Mouse (Mus musculus) heart, postnatal 0 days (tissue): ENCODE results near the gene Clic4. TPM values are rescaled to one million over a fixed set of nuclear protein-coding genes. Genes with fewer than 3 reads are reported as not detected.

Source experiments
- ATAC-seq: fragments of 200-750 bp; cut with Nextera tagmentation; 2 replicates; pipeline ENCODE4 v1.8.0; 2017; ENCODE audit warnings: low read depth, moderate number of reproducible peaks, moderate library complexity; ENCODE audit not compliant: insufficient read depth
- DNase-seq: peaks from one replicate; pipeline ENCODE4 v3.0.0-alpha.2; 2016; ENCODE audit warnings: low spot score
- H3K27ac ChIP-seq: fragments of 300-500 bp; sonication (generic); 2 replicates; pipeline ENCODE4 v1.5.1; 2014; ENCODE audit warnings: low read depth, mild to moderate bottlenecking
- H3K27me3 ChIP-seq: fragments of 300-500 bp; sonication (generic); 2 replicates; pipeline ENCODE4 v1.6.1; 2014; ENCODE audit warnings: low read length, mixed read lengths; ENCODE audit not compliant: control insufficient read depth, insufficient read depth
- H3K36me3 ChIP-seq: fragments of 300-500 bp; sonication (generic); replicated peaks from 2 replicates; pipeline ENCODE4 v1.6.1; 2014; ENCODE audit warnings: low read length, mixed read lengths; ENCODE audit not compliant: control insufficient read depth, insufficient read depth
- H3K4me1 ChIP-seq: fragments of 300-500 bp; sonication (generic); 2 replicates; pipeline ENCODE4 v1.6.1; 2014; ENCODE audit warnings: antibody characterized with exemption; ENCODE audit not compliant: control insufficient read depth, insufficient read depth
- H3K4me2 ChIP-seq: fragments of 300-500 bp; sonication (generic); 2 replicates; pipeline ENCODE4 v1.6.1; 2014; ENCODE audit warnings: low read depth, mild to moderate bottlenecking, low read length, moderate library complexity
- H3K4me3 ChIP-seq: fragments of 300-500 bp; sonication (generic); 2 replicates; pipeline ENCODE4 v1.5.1; 2014; ENCODE audit warnings: low read depth, low read length
- H3K9ac ChIP-seq: fragments of 300-500 bp; sonication (generic); replicated peaks from 2 replicates; pipeline ENCODE4 v1.6.1; 2014; ENCODE audit warnings: low read depth, low read length, mixed read lengths
- H3K9me3 ChIP-seq: fragments of 300-500 bp; sonication (generic); replicated peaks from 2 replicates; pipeline ENCODE4 v1.6.1; 2016; ENCODE audit warnings: low read length; ENCODE audit not compliant: control insufficient read depth
- CTCF ChIP-seq: IDR thresholded peaks from 2 replicates; pipeline ENCODE4 v1.5.1; 2016; ENCODE audit warnings: antibody characterized with exemption, control low read depth, low read depth
- EP300 ChIP-seq: IDR thresholded peaks from 2 replicates; pipeline ENCODE4 v1.6.1; 2016; ENCODE audit warnings: antibody characterized with exemption, low read depth
- WGBS: fragments of 180-500 bp; shearing (Covaris S2); extraction: QIAGEN DNeasy Blood & Tissue Kit; methylation state at CpG from one replicate; pipeline ENCODE4 v1.1.7; 2014; 5-methylcytosine and 5-hydroxymethylcytosine counted together
- polyA plus RNA-seq: library from polyadenylated mRNA; unstranded; fragments of >200 nt; fragmentation: Nextera tagmentation; extraction: Ambion mirVana; gene quantifications from 2 replicates; pipeline ENCODE4 v1.2.1, GENCODE M21; 2015
- total RNA-seq: library from RNA; depleted of rRNA; stranded (reverse); fragments of >200 nt; gene quantifications from 2 replicates; pipeline ENCODE4 v1.2.3, GENCODE M21; 2014; ENCODE audit warnings: low replicate concordance

The Clic4 gene
- total and polyA plus RNA-seq, 2 experiments from 2014 or later: 235 to 239 TPM

DNA sequence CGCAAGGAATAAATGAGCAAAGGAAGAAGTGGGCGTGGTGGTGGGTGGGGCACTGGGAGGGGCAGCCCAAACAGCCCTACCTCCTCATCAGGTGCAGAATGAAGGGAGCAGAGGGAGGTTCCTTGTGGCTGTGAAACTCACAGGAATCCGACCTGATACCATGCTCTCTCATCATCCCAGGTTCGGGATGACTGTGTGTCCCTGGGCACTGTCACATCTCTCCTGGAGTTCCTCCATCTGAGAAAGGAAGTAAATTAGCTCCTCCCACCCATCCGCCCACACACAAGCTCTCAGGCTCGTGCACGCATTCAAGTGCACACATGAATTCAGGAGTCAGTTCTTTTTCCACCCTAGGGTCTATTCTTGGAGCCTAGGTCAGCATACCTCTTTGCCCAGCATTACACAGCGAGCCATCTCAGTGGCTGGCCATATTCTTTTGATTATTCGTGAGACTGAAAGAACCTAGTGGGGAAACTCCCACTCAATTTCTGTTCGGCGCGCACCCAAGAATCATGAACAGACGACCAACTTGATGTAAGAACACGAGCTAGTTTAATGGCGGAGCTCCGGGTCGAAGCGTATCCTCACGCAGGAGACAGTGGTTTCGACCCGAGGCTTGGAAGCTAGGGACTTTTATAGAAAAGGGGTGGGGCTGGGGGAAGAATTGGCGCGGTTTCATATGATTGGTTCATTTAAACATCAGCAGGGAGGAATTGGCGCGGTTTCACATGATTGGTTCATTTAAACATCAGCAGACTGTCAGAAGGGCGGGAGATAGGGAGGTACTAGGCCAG is 27.8 kb upstream of the Clic4 start:
- 86% methylated on average over 26 of the region's 26 CpGs for WGBS
- no peak for TF ChIP-seq EP300
- no peak for TF ChIP-seq CTCF

DNA sequence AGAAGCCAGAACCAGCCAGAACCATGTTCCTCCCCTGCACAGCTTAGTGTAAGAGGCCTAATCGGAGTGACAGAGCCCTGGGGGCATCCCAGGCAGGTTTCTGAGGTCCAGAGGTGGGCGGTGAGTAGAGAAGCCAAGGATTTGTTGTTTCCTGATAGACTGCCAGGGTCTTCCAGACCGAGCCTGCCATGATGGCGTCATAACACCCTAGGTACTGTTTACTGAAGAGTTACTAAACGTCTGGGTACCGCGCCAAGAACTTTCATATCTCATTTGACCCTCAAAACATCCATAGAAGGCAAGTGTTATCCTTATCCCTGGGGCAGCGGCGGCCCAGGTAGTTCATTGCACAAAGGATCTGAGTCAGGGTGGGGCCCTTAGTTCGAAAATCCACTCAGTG is 26.1 kb upstream of the Clic4 start:
- H3K36me3 ChIP-seq: no peaks in the 10 kb centered on the region
- no peak for DNase-seq
- 63% methylated on average over 10 of the region's 10 CpGs for WGBS
- H3K27me3 ChIP-seq: no peaks in the 10 kb centered on the region
- H3K27ac ChIP-seq: peak overlapping the region; percentile 58
- H3K9me3 ChIP-seq: no peaks in the 10 kb centered on the region
- H3K4me1 ChIP-seq: peaks cover 10% of the 10 kb centered on the region
- H3K4me2 ChIP-seq: no peak overlapping the region
- H3K9ac ChIP-seq: no peak overlapping the region
- no peak overlapping the region for H3K4me3 ChIP-seq
- peak; percentile 4; the same call in 1 of the 2 replicates for ATAC-seq
- TF ChIP-seq EP300 (no peak), CTCF (no peak)

More for the DNA sequence above, 27.8 kb upstream of the Clic4 start:
- no peak overlapping the region for H3K4me3 ChIP-seq
- no peaks in the 10 kb centered on the region for H3K9me3 ChIP-seq
- no peak overlapping the region for H3K9ac ChIP-seq
- no peak overlapping the region for H3K4me2 ChIP-seq
- no peaks in the 10 kb centered on the region for H3K36me3 ChIP-seq
- DNase-seq: no peak
- H3K27ac ChIP-seq: no peak overlapping the region
- H3K4me1 ChIP-seq: peaks cover 10% of the 10 kb centered on the region
- no peaks in the 10 kb centered on the region for H3K27me3 ChIP-seq
- no peak for ATAC-seq

DNA sequence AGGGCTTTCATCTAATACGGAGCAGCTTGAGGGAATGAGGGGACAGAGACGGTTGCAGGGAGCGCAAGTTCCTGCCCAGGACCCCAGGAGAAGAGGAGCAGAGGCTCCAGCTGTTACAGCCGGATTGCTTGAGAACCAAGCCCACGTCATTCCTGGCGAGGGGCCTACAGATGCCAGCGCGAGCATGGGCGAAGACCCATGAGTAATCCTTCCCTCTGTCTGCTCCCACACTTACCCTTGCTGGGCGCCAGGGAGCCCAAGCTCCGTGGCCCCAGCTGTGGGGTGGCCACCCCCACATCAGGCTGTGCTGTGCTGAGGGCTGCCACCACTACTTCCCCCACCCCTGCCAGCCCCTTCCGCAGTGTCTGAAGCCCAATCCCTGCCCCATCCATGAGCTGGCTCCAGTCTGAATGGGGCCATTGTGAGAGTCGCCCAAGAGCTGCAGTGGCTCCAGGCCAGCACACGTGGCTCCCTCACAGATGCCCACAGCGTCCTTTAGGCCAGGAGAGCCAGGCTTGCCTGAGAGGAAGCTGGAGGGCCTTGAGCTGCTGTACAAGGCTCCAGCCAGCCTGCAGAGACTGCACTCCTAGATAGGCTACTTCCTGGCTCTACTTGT is 25.4 kb upstream of the Clic4 start:
- no peak overlapping the region; the same call in 1 of the 2 replicates for H3K9ac ChIP-seq

DNA sequence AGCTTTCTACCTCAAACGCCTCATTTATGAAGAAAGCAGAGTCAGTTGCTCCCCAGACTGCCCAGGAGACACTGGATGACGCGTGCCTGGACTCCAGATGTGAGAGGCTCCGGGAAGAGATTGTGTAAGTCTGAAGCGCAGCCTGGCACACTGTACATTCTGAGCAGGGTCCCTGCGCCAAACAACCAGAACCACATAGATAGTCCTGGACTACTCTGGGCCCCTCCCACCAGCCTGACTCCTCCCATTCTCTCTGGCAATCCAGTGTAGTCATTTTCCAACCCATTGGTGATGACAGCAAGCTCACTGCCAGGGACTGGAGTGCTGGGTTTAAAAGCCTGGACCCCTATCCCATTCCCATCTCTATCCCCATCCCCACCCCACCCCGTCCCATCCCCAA is 24.5 kb upstream of the Clic4 start:
- peaks cover 15% of the 10 kb centered on the region for H3K4me1 ChIP-seq
- H3K36me3 ChIP-seq: no peaks in the 10 kb centered on the region
- H3K9ac ChIP-seq: no peak overlapping the region
- ATAC-seq (no peak), DNase-seq (no peak)
- no peaks in the 10 kb centered on the region for H3K27me3 ChIP-seq
- H3K4me3 ChIP-seq: no peak overlapping the region
- H3K27ac ChIP-seq: no peak overlapping the region
- no peaks in the 10 kb centered on the region for H3K9me3 ChIP-seq
- H3K4me2 ChIP-seq: no peak overlapping the region
- no peak for TF ChIP-seq CTCF
- TF ChIP-seq EP300: no peak
- WGBS: 74% methylated on average over 7 of the region's 7 CpGs

More for the DNA sequence above, 25.4 kb upstream of the Clic4 start:
- Histone ChIP-seq H3K4me3 (no peak overlapping the region), H3K36me3 (no peaks in the 10 kb centered on the region), H3K27ac (peak overlapping the region; percentile 58), H3K27me3 (no peaks in the 10 kb centered on the region), H3K9me3 (no peaks in the 10 kb centered on the region), H3K4me1 (peaks cover 10% of the 10 kb centered on the region), H3K4me2 (no peak overlapping the region)
- DNase-seq (peak; percentile 58), ATAC-seq (peak; percentile 73)
- TF ChIP-seq CTCF (no peak), EP300 (no peak)
- 58% methylated on average over 15 of the region's 15 CpGs for WGBS

DNA sequence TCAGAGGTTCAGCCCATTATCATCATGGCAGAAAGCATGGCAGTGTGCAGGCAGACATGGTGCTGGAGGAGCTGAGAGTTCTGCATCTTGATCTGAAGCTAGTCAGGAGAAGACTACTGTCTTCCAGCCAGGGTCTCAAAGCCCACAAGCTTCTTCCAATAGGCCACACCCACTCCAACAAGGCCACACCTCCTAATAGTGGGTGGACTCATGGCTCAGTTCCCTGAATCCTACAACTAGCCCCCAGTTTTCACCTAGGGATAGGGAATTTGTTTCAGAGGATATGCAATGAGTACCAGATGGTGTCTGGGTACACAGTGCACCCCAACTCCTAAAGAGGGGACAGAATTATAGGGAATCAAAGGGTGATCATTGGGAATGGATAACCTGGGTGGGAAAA is 24.0 kb upstream of the Clic4 start:
- Histone ChIP-seq H3K36me3 (no peaks in the 10 kb centered on the region), H3K9ac (no peak overlapping the region), H3K27me3 (no peaks in the 10 kb centered on the region), H3K4me1 (peaks cover 21% of the 10 kb centered on the region), H3K4me3 (no peak overlapping the region), H3K4me2 (no peak overlapping the region), H3K27ac (no peak overlapping the region), H3K9me3 (no peaks in the 10 kb centered on the region)
- no peak for ATAC-seq
- no peak for TF ChIP-seq CTCF
- no peak for TF ChIP-seq EP300
- DNase-seq: no peak
